Mouse (Mus musculus): ENCODE results near the gene Gpc6. TPM values are rescaled to one million over a fixed set of nuclear protein-coding genes. Genes with fewer than 3 reads are reported as not detected.

Gpc6 gene
- polyA plus RNA-seq, 1 experiment from 2014 or later = 34.9 TPM

DNA sequence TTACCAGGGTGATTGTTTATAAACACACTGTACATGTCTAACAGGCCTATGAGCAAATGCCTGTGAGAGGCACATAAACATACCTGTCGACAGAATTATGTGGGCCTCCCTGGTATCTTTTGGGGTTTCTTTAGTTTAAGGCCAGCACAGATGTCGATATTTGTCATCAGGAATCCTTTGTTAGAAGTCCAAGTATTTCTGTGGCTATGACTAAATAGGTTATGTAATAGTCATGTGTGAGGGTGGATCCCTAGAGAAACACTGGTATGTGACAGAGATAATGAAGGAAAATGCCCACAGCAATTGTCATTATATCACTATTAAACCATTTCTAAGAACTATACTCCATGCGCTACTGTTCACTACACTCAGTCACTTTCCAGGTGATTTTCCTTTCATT is 358.5 kb downstream of the Gpc6 start:
- H3K27me3 ChIP-seq (ENCODE audit: control insufficient read depth, insufficient read depth, low read length) = no peaks in the 10 kb centered on the region
- no peak overlapping the region for H3K9ac ChIP-seq (replicated peaks; ENCODE audit: low read length)
- no peak overlapping the region for H3K27ac ChIP-seq (replicated peaks; ENCODE audit: low read depth, low read length)
- no peaks in the 10 kb centered on the region for H3K4me1 ChIP-seq (ENCODE audit: control insufficient read depth, insufficient read depth, low read length)
- no peak overlapping the region for H3K4me2 ChIP-seq (ENCODE audit: low read depth, low read length)
- no peak for DNase-seq (ENCODE audit: low spot score)
- no peak for ATAC-seq (replicated peaks; ENCODE audit: insufficient number of reproducible peaks, low FRiP score, low TSS enrichment, low read depth)
- H3K4me3 ChIP-seq (ENCODE audit: low read depth, low read length) = no peak overlapping the region
- no peaks in the 10 kb centered on the region for H3K9me3 ChIP-seq (replicated peaks; ENCODE audit: control insufficient read depth, low read length)
- H3K36me3 ChIP-seq (replicated peaks; ENCODE audit: control insufficient read depth, insufficient read depth, low read depth, low read length) = no peaks in the 10 kb centered on the region
- 94% methylated on average over 3 of the region's 3 CpGs for WGBS

DNA sequence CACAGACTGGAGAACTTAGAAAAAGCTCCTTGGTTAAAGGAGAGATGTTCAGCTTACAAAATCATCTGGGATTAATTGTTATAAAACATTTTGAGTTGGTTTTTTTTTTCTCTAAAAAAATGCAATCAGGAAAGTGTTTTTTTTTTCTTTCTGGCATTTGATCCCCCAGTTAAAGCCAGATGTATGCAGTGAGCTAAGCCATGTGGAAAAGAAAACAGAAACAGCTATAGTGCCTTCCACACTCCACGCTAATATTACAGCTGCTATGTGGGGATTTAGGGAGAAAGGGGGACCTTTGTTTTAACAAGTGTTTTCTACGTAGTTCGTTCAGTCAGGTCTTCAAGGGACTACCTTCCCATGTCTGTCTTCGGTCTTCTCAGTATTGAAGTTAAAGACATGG is 368.6 kb downstream of the Gpc6 start:
- peak; percentile 49 for DNase-seq (ENCODE audit: low spot score)
- Histone ChIP-seq H3K4me3 (ENCODE audit: low read depth, low read length) (no peak overlapping the region), H3K4me2 (ENCODE audit: low read depth, low read length) (no peak overlapping the region), H3K36me3 (replicated peaks; ENCODE audit: control insufficient read depth, insufficient read depth, low read depth, low read length) (no peaks in the 10 kb centered on the region), H3K4me1 (ENCODE audit: control insufficient read depth, insufficient read depth, low read length) (no peaks in the 10 kb centered on the region), H3K9me3 (replicated peaks; ENCODE audit: control insufficient read depth, low read length) (no peaks in the 10 kb centered on the region), H3K27me3 (ENCODE audit: control insufficient read depth, insufficient read depth, low read length) (no peaks in the 10 kb centered on the region), H3K27ac (replicated peaks; ENCODE audit: low read depth, low read length) (no peak overlapping the region), H3K9ac (replicated peaks; ENCODE audit: low read length) (no peak overlapping the region)
- ATAC-seq (replicated peaks; ENCODE audit: insufficient number of reproducible peaks, low FRiP score, low TSS enrichment, low read depth) = no peak
- WGBS = 56% methylated on average over 4 of the region's 4 CpGs

DNA sequence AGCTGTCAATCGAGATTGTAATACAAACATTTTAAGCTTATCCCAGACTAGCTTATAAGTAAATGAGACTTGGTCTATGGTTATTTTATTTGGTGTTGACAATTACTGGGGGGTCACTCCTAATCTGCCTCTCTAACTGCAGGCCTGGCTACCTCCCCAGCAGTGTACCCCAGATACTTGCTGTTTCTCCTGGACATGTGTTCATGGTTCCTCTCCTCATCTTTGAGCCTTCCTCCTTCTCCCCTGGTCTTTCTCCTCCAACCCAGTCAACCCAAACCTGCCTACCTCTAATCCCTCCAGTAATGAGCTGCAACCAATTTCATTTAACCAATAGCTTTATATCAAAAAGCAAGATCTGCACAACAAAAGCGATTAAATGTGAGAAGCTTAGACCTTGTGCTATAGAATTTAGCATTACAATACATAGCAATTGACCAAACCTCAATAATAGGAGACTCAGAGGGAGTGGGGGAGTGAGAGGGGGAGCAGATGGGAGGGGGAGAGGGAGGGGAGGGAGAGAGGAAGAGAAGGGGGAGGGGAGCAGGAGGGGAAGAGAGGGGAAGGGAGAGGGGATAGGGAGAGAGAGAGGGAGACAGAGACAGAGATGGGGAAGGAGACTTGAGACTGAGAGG is 371.2 kb downstream of the Gpc6 start:
- WGBS = 91% methylated on average over 2 of the region's 2 CpGs
- H3K4me2 ChIP-seq (ENCODE audit: low read depth, low read length) = no peak overlapping the region
- H3K4me1 ChIP-seq (ENCODE audit: control insufficient read depth, insufficient read depth, low read length) = no peaks in the 10 kb centered on the region
- H3K36me3 ChIP-seq (replicated peaks; ENCODE audit: control insufficient read depth, insufficient read depth, low read depth, low read length) = no peaks in the 10 kb centered on the region
- DNase-seq (ENCODE audit: low spot score) (no peak), ATAC-seq (replicated peaks; ENCODE audit: insufficient number of reproducible peaks, low FRiP score, low TSS enrichment, low read depth) (no peak)
- H3K27me3 ChIP-seq (ENCODE audit: control insufficient read depth, insufficient read depth, low read length) = no peaks in the 10 kb centered on the region
- H3K27ac ChIP-seq (replicated peaks; ENCODE audit: low read depth, low read length) = no peak overlapping the region
- no peaks in the 10 kb centered on the region for H3K9me3 ChIP-seq (replicated peaks; ENCODE audit: control insufficient read depth, low read length)
- H3K4me3 ChIP-seq (ENCODE audit: low read depth, low read length) = no peak overlapping the region
- H3K9ac ChIP-seq (replicated peaks; ENCODE audit: low read length) = no peak overlapping the region

DNA sequence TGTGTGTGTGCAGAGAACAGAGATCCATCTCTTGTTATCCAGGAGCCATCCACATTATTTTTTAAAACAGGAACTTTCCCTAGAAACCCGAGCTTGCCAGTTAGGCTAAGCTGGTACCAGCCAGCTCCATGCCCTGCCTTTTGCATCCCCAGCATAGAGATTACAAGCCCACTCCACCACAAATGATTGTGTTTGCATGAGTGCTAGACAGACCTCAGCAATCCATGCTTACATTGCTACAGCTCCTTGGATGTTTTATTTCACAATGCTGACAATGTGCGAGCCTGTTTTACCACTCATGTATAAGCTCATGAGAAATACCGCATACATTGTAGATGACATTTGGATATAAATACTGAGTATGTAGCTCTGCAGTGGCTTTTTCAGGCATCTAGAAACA is 375.9 kb downstream of the Gpc6 start:
- no peak overlapping the region for H3K4me2 ChIP-seq (ENCODE audit: low read depth, low read length)
- ATAC-seq (replicated peaks; ENCODE audit: insufficient number of reproducible peaks, low FRiP score, low TSS enrichment, low read depth) (no peak), DNase-seq (ENCODE audit: low spot score) (no peak)
- no peaks in the 10 kb centered on the region for H3K27me3 ChIP-seq (ENCODE audit: control insufficient read depth, insufficient read depth, low read length)
- H3K36me3 ChIP-seq (replicated peaks; ENCODE audit: control insufficient read depth, insufficient read depth, low read depth, low read length) = no peaks in the 10 kb centered on the region
- 87% methylated on average over 3 of the region's 3 CpGs for whole genome bisulfite sequencing
- H3K4me1 ChIP-seq (ENCODE audit: control insufficient read depth, insufficient read depth, low read length) = no peaks in the 10 kb centered on the region
- H3K4me3 ChIP-seq (ENCODE audit: low read depth, low read length) = no peak overlapping the region
- H3K9me3 ChIP-seq (replicated peaks; ENCODE audit: control insufficient read depth, low read length) = no peaks in the 10 kb centered on the region
- H3K27ac ChIP-seq (replicated peaks; ENCODE audit: low read depth, low read length) = no peak overlapping the region
- no peak overlapping the region for H3K9ac ChIP-seq (replicated peaks; ENCODE audit: low read length)

DNA sequence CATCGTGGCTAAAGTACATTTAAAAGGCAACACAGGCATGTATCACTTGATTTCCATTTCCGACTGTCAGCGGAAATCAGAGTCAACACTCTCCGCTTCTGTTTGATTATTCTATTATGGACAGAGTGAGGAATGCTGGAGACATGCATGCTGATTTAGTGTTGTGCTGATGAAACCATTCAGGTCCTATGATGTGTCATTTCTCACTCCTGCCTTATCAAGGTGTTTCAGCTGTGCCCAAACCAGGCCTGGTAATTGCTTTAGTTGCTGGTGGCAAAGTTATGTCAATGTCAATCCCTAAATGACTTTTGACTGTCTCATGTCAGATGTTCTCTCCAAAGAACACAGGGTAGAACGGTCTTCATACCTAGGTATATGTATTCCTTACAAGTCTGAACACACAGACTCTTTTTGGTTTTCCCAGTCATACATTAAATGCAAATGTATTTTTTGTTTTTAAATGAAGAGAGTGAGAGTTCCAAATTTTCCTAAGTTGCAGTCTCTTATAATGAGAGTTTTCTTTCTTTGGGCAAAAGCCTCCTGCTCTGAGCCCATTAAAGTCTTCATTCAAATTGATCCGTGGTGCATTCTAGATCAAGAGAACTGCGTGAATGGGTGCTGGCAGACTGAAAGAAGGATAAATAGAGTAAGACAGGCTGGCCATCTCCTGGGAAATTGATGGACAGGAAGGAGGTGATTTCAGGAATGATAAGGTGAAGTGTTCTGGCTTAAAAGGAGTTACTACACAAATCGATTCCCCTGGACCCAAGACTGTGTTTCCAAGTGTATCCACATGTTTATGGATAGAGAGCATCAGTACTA is 379.0 kb downstream of the Gpc6 start:
- H3K9ac ChIP-seq (replicated peaks; ENCODE audit: low read length) = no peak overlapping the region
- H3K4me1 ChIP-seq (ENCODE audit: control insufficient read depth, insufficient read depth, low read length) = no peaks in the 10 kb centered on the region
- no peaks in the 10 kb centered on the region for H3K9me3 ChIP-seq (replicated peaks; ENCODE audit: control insufficient read depth, low read length)
- H3K4me2 ChIP-seq (ENCODE audit: low read depth, low read length) = no peak overlapping the region
- H3K4me3 ChIP-seq (ENCODE audit: low read depth, low read length) = no peak overlapping the region
- no peaks in the 10 kb centered on the region for H3K36me3 ChIP-seq (replicated peaks; ENCODE audit: control insufficient read depth, insufficient read depth, low read depth, low read length)
- no peak for ATAC-seq (replicated peaks; ENCODE audit: insufficient number of reproducible peaks, low FRiP score, low TSS enrichment, low read depth)
- no peak overlapping the region for H3K27ac ChIP-seq (replicated peaks; ENCODE audit: low read depth, low read length)
- no peaks in the 10 kb centered on the region for H3K27me3 ChIP-seq (ENCODE audit: control insufficient read depth, insufficient read depth, low read length)
- 78% methylated on average over 8 of the region's 8 CpGs for WGBS
- no peak for DNase-seq (ENCODE audit: low spot score)

DNA sequence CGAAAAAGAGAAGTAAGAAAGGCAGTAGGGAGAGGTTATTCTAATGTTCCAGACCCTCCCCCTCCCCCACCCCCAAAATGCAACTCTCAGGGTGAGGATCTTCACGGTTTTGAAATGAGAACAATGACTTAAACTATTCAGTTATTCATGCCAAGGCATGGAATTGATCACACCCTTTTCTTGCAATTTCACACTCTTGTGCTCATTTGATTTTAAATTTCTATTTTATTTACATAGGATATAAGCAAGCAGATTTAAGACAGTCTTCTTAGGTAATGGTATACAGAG is 379.6 kb downstream of the Gpc6 start:
- DNase-seq (ENCODE audit: low spot score) (no peak), ATAC-seq (replicated peaks; ENCODE audit: insufficient number of reproducible peaks, low FRiP score, low TSS enrichment, low read depth) (no peak)
- Histone ChIP-seq H3K27me3 (ENCODE audit: control insufficient read depth, insufficient read depth, low read length) (no peaks in the 10 kb centered on the region), H3K4me3 (ENCODE audit: low read depth, low read length) (no peak overlapping the region), H3K27ac (replicated peaks; ENCODE audit: low read depth, low read length) (no peak overlapping the region), H3K36me3 (replicated peaks; ENCODE audit: control insufficient read depth, insufficient read depth, low read depth, low read length) (no peaks in the 10 kb centered on the region), H3K9ac (replicated peaks; ENCODE audit: low read length) (no peak overlapping the region), H3K4me1 (ENCODE audit: control insufficient read depth, insufficient read depth, low read length) (no peaks in the 10 kb centered on the region), H3K9me3 (replicated peaks; ENCODE audit: control insufficient read depth, low read length) (no peaks in the 10 kb centered on the region), H3K4me2 (ENCODE audit: low read depth, low read length) (no peak overlapping the region)
- 72% methylated on average over 2 of the region's 2 CpGs for WGBS

DNA sequence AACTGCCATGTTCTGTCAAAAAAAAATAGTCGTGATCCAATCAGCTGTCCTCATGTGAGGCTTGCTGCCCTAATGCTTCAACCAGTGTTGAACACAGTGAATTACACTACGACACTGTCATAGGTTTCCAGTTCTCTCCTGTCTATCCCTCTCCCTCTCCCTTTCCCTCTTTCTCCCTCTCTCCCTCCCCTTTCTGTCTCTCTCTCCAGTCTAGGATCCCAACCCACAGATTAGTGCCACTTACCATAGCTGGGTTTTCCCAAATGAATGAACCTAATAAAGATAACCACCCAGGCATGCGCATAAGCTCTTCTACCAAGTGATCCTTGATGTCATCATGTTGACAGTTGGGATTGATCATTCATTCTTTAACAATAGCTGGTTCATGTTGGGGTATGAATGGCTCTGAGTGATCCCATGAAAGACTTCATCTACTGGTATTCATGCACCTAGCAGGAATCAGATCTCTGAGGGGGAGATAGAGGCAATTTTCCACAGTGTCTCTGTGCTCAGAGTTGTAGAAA is 384.9 kb downstream of the Gpc6 start:
- 84% methylated on average over 3 of the region's 3 CpGs for WGBS
- no peak for ATAC-seq (replicated peaks; ENCODE audit: insufficient number of reproducible peaks, low FRiP score, low TSS enrichment, low read depth)
- Histone ChIP-seq H3K36me3 (replicated peaks; ENCODE audit: control insufficient read depth, insufficient read depth, low read depth, low read length) (no peaks in the 10 kb centered on the region), H3K4me1 (ENCODE audit: control insufficient read depth, insufficient read depth, low read length) (no peaks in the 10 kb centered on the region), H3K27ac (replicated peaks; ENCODE audit: low read depth, low read length) (no peak overlapping the region), H3K9ac (replicated peaks; ENCODE audit: low read length) (no peak overlapping the region), H3K4me3 (ENCODE audit: low read depth, low read length) (no peak overlapping the region), H3K4me2 (ENCODE audit: low read depth, low read length) (no peak overlapping the region), H3K9me3 (replicated peaks; ENCODE audit: control insufficient read depth, low read length) (no peaks in the 10 kb centered on the region), H3K27me3 (ENCODE audit: control insufficient read depth, insufficient read depth, low read length) (no peaks in the 10 kb centered on the region)
- DNase-seq (ENCODE audit: low spot score) = no peak

DNA sequence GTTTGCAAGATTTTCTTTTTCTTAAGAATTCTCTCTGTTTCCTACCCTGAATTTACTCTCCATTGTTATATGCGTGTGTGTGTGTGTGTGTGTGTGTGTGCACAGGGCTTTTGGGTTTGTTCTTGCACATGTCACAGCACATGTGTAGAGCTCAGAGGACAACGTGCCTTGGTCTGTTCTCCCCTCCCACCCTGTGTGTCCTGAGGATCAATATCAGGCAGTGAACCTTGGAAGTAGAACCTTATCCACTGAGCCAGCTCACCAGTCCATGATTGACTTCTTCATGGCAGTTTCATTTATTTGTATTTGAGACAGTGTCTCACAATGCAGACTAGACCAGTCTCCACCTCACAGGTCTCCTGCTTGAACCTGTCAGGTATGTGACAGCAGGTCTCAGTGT is 399.1 kb downstream of the Gpc6 start:
- H3K4me1 ChIP-seq (ENCODE audit: control insufficient read depth, insufficient read depth, low read length) = no peaks in the 10 kb centered on the region
- no peaks in the 10 kb centered on the region for H3K27me3 ChIP-seq (ENCODE audit: control insufficient read depth, insufficient read depth, low read length)
- no peak overlapping the region for H3K4me2 ChIP-seq (ENCODE audit: low read depth, low read length)
- no peak overlapping the region for H3K4me3 ChIP-seq (ENCODE audit: low read depth, low read length)
- WGBS = 93% methylated on average over 2 of the region's 2 CpGs
- no peak overlapping the region for H3K27ac ChIP-seq (replicated peaks; ENCODE audit: low read depth, low read length)
- no peaks in the 10 kb centered on the region for H3K9me3 ChIP-seq (replicated peaks; ENCODE audit: control insufficient read depth, low read length)
- ATAC-seq (replicated peaks; ENCODE audit: insufficient number of reproducible peaks, low FRiP score, low TSS enrichment, low read depth) (no peak), DNase-seq (ENCODE audit: low spot score) (no peak)
- no peak overlapping the region for H3K9ac ChIP-seq (replicated peaks; ENCODE audit: low read length)
- no peaks in the 10 kb centered on the region for H3K36me3 ChIP-seq (replicated peaks; ENCODE audit: control insufficient read depth, insufficient read depth, low read depth, low read length)

Data from embryonic facial prominence, embryonic 11.5 days (tissue).